ENCODE assay signal across 7 mouse cellular contexts in genomic region chr16:42276216-42277141, GRCm38 (mm10).
A peak's percentile ranks its signal among the peaks of the same experiment; 100 is the strongest.
DNase-seq lines count a peak whose midpoint lies in the region; ATAC-seq and TF ChIP-seq lines count a peak whose summit lies in the region.

No protein-coding gene starts in this region.

- DNase-seq in cerebellum, postnatal 14 days = peak; percentile 90 to 94
- DNase-seq in gastrocnemius, adult 2 months = peak; percentile 68
- DNase-seq in left cerebral cortex, postnatal 10 days (ENCODE audit: extremely low spot score in 1 of 2, low spot score in 2 of 2) = peak; percentile 70 to 84

- no peaks in the 10 kb centered on the region for H3K27me3 ChIP-seq in intestine, embryonic 16.5 days (replicated peaks; ENCODE audit: control insufficient read depth, insufficient read depth, low read length)
- H3K27me3 ChIP-seq in midbrain, embryonic 13.5 days = no peaks in the 10 kb centered on the region
- H3K27me3 ChIP-seq in small intestine, adult 2 months (ENCODE audit: control insufficient read depth, insufficient read depth, low read length) = no peaks in the 10 kb centered on the region

- no peaks in the 10 kb centered on the region for H3K9me3 ChIP-seq in intestine, embryonic 16.5 days (ENCODE audit: control insufficient read depth, low read length)
- H3K9me3 ChIP-seq in midbrain, embryonic 13.5 days = no peaks in the 10 kb centered on the region

- no peak overlapping the region for H3K4me3 ChIP-seq in gastrocnemius, adult 2 months
- no peak overlapping the region for H3K4me3 ChIP-seq in intestine, embryonic 16.5 days (ENCODE audit: low read length)
- H3K4me3 ChIP-seq in midbrain, embryonic 13.5 days (replicated peaks) = no peak overlapping the region
- no peak overlapping the region for H3K4me3 ChIP-seq in small intestine, adult 2 months (ENCODE audit: low read depth, low read length)

- ATAC-seq in activated CD4-positive, CD25-positive, alpha-beta regulatory T cell, adult 4 months = peak; percentile 76
- ATAC-seq in intestine, embryonic 16.5 days = peak; percentile 91
- ATAC-seq in midbrain, embryonic 13.5 days = peak; percentile 66

- 35% methylated on average over 15 of the region's 15 CpGs for WGBS in intestine, embryonic 16.5 days
- WGBS in midbrain, embryonic 13.5 days = 32% methylated on average over 15 of the region's 15 CpGs
- WGBS in small intestine, adult 2 months = 39% methylated on average over 15 of the region's 15 CpGs

- no peak for TF ChIP-seq POLR2A in small intestine, adult 2 months (IDR thresholded peaks at IDR 0.05; ENCODE audit: low read depth, low read length)

- intact Hi-C loops in gastrocnemius, adult 2 months (cut with DNase I) = loop anchor here (2.0 to 10.0 kb wide), 3 partner anchors 506 to 1526 kb away; no protein-coding TSS in a partner anchor
- intact Hi-C loops in left cerebral cortex, postnatal 10 days (cut with DNase I) = loop anchor here (5.0 kb wide), 2 partner anchors 61 to 506 kb away; no protein-coding TSS in a partner anchor

- no peaks in the 10 kb centered on the region for H3K36me3 ChIP-seq in intestine, embryonic 16.5 days (ENCODE audit: control insufficient read depth, insufficient read depth, low read length)
- H3K36me3 ChIP-seq in midbrain, embryonic 13.5 days = peaks cover 4% of the 10 kb centered on the region
- no peaks in the 10 kb centered on the region for H3K36me3 ChIP-seq in small intestine, adult 2 months (ENCODE audit: control insufficient read depth, insufficient read depth, low read length)

- peak; percentile 96 for TF ChIP-seq CTCF in gastrocnemius, adult 2 months (IDR thresholded peaks at IDR 0.05)
- peak; percentile 78; the same call in 1 of the 2 replicates for TF ChIP-seq CTCF in small intestine, adult 2 months (IDR thresholded peaks at IDR 0.05; ENCODE audit: extremely low read depth, insufficient read length, insufficient replicate concordance, low read depth, low read length)

- 0 out of 2 replicates have a peak overlapping the region, but pooled peaks have one; percentile 12 for H3K4me2 ChIP-seq in intestine, embryonic 16.5 days (ENCODE audit: low read depth, low read length)
- H3K4me2 ChIP-seq in midbrain, embryonic 13.5 days (replicated peaks) = peak overlapping the region; percentile 39; the same call in 1 of the 2 replicates

- no peaks in the 10 kb centered on the region for H3K4me1 ChIP-seq in intestine, embryonic 16.5 days (ENCODE audit: control insufficient read depth, insufficient read depth, low read length)
- H3K4me1 ChIP-seq in midbrain, embryonic 13.5 days (replicated peaks) = peaks cover 19% of the 10 kb centered on the region
- H3K4me1 ChIP-seq in small intestine, adult 2 months (ENCODE audit: control insufficient read depth, insufficient read depth, insufficient read length, low read length) = 0 out of 2 replicates have a peak, but pooled peaks cover 2% of the 10 kb centered on the region

- no peak overlapping the region for H3K27ac ChIP-seq in gastrocnemius, adult 2 months
- H3K27ac ChIP-seq in intestine, embryonic 16.5 days (ENCODE audit: low read length) = no peak overlapping the region
- H3K27ac ChIP-seq in midbrain, embryonic 13.5 days = peak overlapping the region; percentile 82
- no peak overlapping the region for H3K27ac ChIP-seq in small intestine, adult 2 months (ENCODE audit: insufficient read depth, low read depth, low read length)

- H3K9ac ChIP-seq in intestine, embryonic 16.5 days (ENCODE audit: low read depth, low read length) = no peak overlapping the region
- no peak overlapping the region for H3K9ac ChIP-seq in midbrain, embryonic 13.5 days (replicated peaks)
